Mouse (Mus musculus) lung, adult 2 months (tissue): ENCODE measurements around the gene Hoxd10.

Experiments
- CTCF ChIP-seq: fragments of 200-500 bp; IDR thresholded peaks from 2 replicates; pipeline ENCODE4 v1.5.1; 2011; ENCODE audit warnings: mild to moderate bottlenecking, low read length, control low read depth; ENCODE audit not compliant: insufficient read depth
- POLR2A ChIP-seq: fragments of 200-500 bp; IDR thresholded peaks from 2 replicates; pipeline ENCODE4 v1.6.1; 2011; ENCODE audit warnings: low read depth, mild to moderate bottlenecking, control low read depth, low read length, borderline replicate concordance; ENCODE audit errors: extremely low read depth

- TF ChIP-seq CTCF (no peak), POLR2A (no peak)
These were observed 7.6 kb upstream of the Hoxd10 start for GRCm38 (mm10) chr2:74684106-74684505.
